Mouse (Mus musculus) stomach, embryonic 16.5 days (tissue): ENCODE data around the gene Crls1. TPM values are rescaled to one million over a fixed set of nuclear protein-coding genes. Genes with fewer than 3 reads are reported as not detected.

Source experiments
- ATAC-seq: fragments of 200-750 bp; cut with Nextera tagmentation; 2 replicates; pipeline ENCODE4 v1.8.0; 2017; ENCODE audit warnings: moderate number of reproducible peaks, moderate TSS enrichment; ENCODE audit not compliant: insufficient read depth, low FRiP score
- H3K27ac ChIP-seq: fragments of 300-500 bp; sonication (generic); 2 replicates; pipeline ENCODE4 v1.5.1; 2014; ENCODE audit warnings: low read length
- H3K27me3 ChIP-seq: fragments of 300-500 bp; sonication (generic); 2 replicates; pipeline ENCODE4 v1.6.1; 2014; ENCODE audit warnings: low read length, control low read depth, mixed read lengths; ENCODE audit not compliant: control insufficient read depth, insufficient read depth
- H3K36me3 ChIP-seq: fragments of 300-500 bp; sonication (generic); 2 replicates; pipeline ENCODE4 v1.6.1; 2014; ENCODE audit warnings: low read length; ENCODE audit not compliant: control insufficient read depth, insufficient read depth
- H3K4me1 ChIP-seq: fragments of 300-500 bp; sonication (generic); 2 replicates; pipeline ENCODE4 v1.6.1; 2014; ENCODE audit warnings: low read length, control low read depth, mixed read lengths; ENCODE audit not compliant: control insufficient read depth, insufficient read depth
- H3K4me2 ChIP-seq: fragments of 300-500 bp; sonication (generic); 2 replicates; pipeline ENCODE4 v1.6.1; 2014; ENCODE audit warnings: low read depth, low read length, mixed read lengths
- H3K4me3 ChIP-seq: fragments of 300-500 bp; sonication (generic); replicated peaks from 2 replicates; pipeline ENCODE4 v1.5.1; 2014; ENCODE audit warnings: mild to moderate bottlenecking, low read length
- H3K9ac ChIP-seq: fragments of 300-500 bp; sonication (generic); 2 replicates; pipeline ENCODE4 v1.6.1; 2014; ENCODE audit warnings: low read length
- H3K9me3 ChIP-seq: fragments of 300-500 bp; sonication (generic); replicated peaks from 2 replicates; pipeline ENCODE4 v1.6.1; 2016; ENCODE audit warnings: low read length, control low read depth; ENCODE audit not compliant: control insufficient read depth
- WGBS: fragments of 180-500 bp; shearing (Covaris S2); extraction: QIAGEN DNeasy Blood & Tissue Kit; methylation state at CpG from one replicate; pipeline ENCODE4 v1.1.7; 2014; 5-methylcytosine and 5-hydroxymethylcytosine counted together
- polyA plus RNA-seq: library from polyadenylated mRNA; unstranded; fragments of >200 nt; fragmentation: Nextera tagmentation; extraction: Ambion mirVana; gene quantifications from 2 replicates; pipeline ENCODE4 v1.2.1, GENCODE M21; 2015

Crls1 gene
- polyA plus RNA-seq, 1 experiment from 2014 or later = 8.2 TPM

DNA sequence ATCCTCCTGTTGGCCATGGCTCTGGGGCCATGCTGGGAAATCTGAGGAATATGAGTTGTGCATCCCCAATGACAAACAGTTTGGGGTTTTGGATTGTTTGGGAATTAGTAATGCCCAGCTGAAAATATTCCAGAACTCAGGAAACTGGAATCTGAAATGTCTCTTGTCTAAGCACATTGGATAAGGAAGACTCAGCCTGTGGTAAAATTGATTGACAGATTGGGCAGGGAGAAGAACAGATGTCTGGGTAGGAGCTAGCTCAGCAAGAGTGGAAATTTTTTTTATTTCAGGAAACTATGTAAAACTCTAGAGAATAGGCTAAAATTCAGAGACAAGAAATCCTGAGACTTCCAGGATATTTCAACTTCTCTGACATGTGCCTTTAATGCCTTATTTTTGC lies 14.0 kb downstream of the Crls1 start:
- H3K4me2 ChIP-seq = no peak overlapping the region
- H3K4me1 ChIP-seq = no peaks in the 10 kb centered on the region
- no peak overlapping the region for H3K27ac ChIP-seq
- H3K4me3 ChIP-seq = no peak overlapping the region
- H3K9me3 ChIP-seq = no peaks in the 10 kb centered on the region
- no peak for ATAC-seq
- H3K27me3 ChIP-seq = no peaks in the 10 kb centered on the region
- no peak overlapping the region for H3K9ac ChIP-seq
- 0 out of 2 replicates have a peak, but pooled peaks cover 5% of the 10 kb centered on the region for H3K36me3 ChIP-seq

GRCm38 (mm10) chr2:132861456-132861855 lies 15.0 kb downstream of the Crls1 start:
- no peak for ATAC-seq
- no peak overlapping the region for H3K9ac ChIP-seq
- H3K4me1 ChIP-seq = no peaks in the 10 kb centered on the region
- no peaks in the 10 kb centered on the region for H3K9me3 ChIP-seq
- H3K27ac ChIP-seq = no peak overlapping the region
- peaks cover 7% of the 10 kb centered on the region; the same call in 1 of the 2 replicates for H3K36me3 ChIP-seq
- WGBS = 91% methylated on average over 2 of the region's 2 CpGs
- no peak overlapping the region for H3K4me2 ChIP-seq
- H3K27me3 ChIP-seq = no peaks in the 10 kb centered on the region
- no peak overlapping the region for H3K4me3 ChIP-seq

GRCm38 (mm10) chr2:132863325-132863724 lies 16.9 kb downstream of the Crls1 start:
- no peak for ATAC-seq
- no peak overlapping the region for H3K27ac ChIP-seq
- H3K36me3 ChIP-seq = peaks cover 8% of the 10 kb centered on the region; the same call in 1 of the 2 replicates
- no peaks in the 10 kb centered on the region for H3K27me3 ChIP-seq
- H3K9ac ChIP-seq = no peak overlapping the region
- H3K4me3 ChIP-seq = no peak overlapping the region
- H3K9me3 ChIP-seq = no peaks in the 10 kb centered on the region
- WGBS = 94% methylated on average over 2 of the region's 2 CpGs
- H3K4me2 ChIP-seq = no peak overlapping the region
- no peaks in the 10 kb centered on the region for H3K4me1 ChIP-seq

DNA sequence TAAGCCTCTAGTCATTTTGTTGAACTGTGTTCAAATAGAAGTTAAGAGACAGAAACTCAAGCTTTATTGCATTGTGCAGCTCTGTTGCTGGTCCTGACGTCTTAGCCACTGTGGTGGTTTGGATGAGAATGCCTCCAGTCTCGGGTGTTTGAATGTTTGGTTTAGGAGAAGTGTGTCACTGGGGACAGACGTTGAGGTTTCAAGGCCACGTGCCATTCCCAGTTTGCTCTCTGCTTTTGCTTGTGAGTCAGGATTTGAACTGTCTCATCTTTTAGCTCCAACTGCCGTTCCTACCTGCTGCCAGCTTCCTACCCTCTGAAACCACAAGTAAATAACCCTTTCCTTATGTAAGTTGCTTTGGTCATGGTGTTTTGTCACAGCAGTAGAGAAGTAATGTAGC lies 21.1 kb downstream of the Crls1 start:
- 66% methylated on average over 5 of the region's 5 CpGs for WGBS
- ATAC-seq = no peak
- H3K4me3 ChIP-seq = no peak overlapping the region

DNA sequence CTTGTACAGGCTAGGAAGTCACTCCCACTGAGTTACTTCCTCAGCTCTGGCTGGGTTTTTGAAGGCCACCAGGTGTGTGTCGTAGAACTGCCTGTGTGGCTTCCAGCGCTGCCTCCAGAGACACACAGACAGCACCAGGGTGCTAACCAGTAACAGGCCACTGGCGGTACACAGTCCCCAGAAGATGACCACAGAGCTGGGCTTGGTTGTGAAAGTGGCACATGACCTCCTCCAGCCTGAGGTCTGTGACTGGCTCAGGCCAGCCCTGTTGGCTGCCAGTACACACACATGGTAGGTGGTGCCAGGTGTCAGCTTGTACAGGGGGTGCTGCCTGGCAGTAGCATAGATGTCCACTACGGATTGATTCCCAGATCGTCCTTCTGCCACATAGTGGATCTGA lies 23.2 kb downstream of the Crls1 start:
- Histone ChIP-seq H3K9ac (no peak overlapping the region), H3K4me2 (no peak overlapping the region), H3K4me1 (no peaks in the 10 kb centered on the region), H3K27me3 (no peaks in the 10 kb centered on the region), H3K4me3 (no peak overlapping the region), H3K27ac (no peak overlapping the region), H3K36me3 (peaks cover 3% of the 10 kb centered on the region; the same call in 1 of the 2 replicates), H3K9me3 (no peaks in the 10 kb centered on the region)
- WGBS = 85% methylated on average over 5 of the region's 5 CpGs
- no peak for ATAC-seq

More for the DNA sequence above, 21.1 kb downstream of the Crls1 start:
- no peak overlapping the region for H3K27ac ChIP-seq
- no peaks in the 10 kb centered on the region for H3K9me3 ChIP-seq
- H3K9ac ChIP-seq = no peak overlapping the region
- no peaks in the 10 kb centered on the region for H3K27me3 ChIP-seq
- no peaks in the 10 kb centered on the region for H3K4me1 ChIP-seq
- H3K4me2 ChIP-seq = no peak overlapping the region
- peaks cover 8% of the 10 kb centered on the region; the same call in 1 of the 2 replicates for H3K36me3 ChIP-seq

GRCm38 (mm10) chr2:132870286-132870685 lies 23.8 kb downstream of the Crls1 start:
- H3K9ac ChIP-seq = no peak overlapping the region
- H3K4me3 ChIP-seq = no peak overlapping the region
- no peak overlapping the region for H3K4me2 ChIP-seq
- H3K36me3 ChIP-seq = peaks cover 3% of the 10 kb centered on the region; the same call in 1 of the 2 replicates
- H3K27me3 ChIP-seq = no peaks in the 10 kb centered on the region
- no peak overlapping the region for H3K27ac ChIP-seq
- no peaks in the 10 kb centered on the region for H3K4me1 ChIP-seq
- ATAC-seq = no peak
- 69% methylated on average over 4 of the region's 4 CpGs for WGBS
- no peaks in the 10 kb centered on the region for H3K9me3 ChIP-seq

DNA sequence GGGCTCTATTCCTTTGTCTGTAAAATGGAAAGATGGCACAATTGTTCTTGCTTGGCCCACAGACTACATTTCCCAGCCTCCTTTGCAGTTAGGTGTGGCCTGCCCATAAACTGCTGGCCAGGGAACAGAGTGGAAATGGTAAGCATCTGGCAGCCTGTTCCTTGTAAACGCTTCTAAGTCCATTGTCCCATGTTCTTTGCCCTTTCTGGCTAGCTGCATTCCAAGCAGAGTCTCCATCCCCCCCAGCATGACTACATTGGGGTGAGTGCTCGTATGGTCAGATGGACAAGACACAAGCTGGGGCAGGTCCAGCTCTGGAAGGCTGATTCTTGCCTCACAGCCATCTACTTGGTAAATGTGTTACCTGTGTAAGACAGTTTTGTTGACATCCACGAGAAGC lies 25.2 kb downstream of the Crls1 start:
- Histone ChIP-seq H3K9me3 (no peaks in the 10 kb centered on the region), H3K4me1 (no peaks in the 10 kb centered on the region), H3K36me3 (no peaks in the 10 kb centered on the region), H3K9ac (no peak overlapping the region), H3K4me2 (no peak overlapping the region), H3K4me3 (no peak overlapping the region), H3K27me3 (no peaks in the 10 kb centered on the region), H3K27ac (no peak overlapping the region)
- 66% methylated on average over 3 of the region's 3 CpGs for WGBS
- no peak for ATAC-seq

GRCm38 (mm10) chr2:132873657-132874326 lies 27.3 kb downstream of the Crls1 start:
- H3K27me3 ChIP-seq = peaks cover 15% of the 10 kb centered on the region
- ATAC-seq = no peak
- no peak overlapping the region for H3K9ac ChIP-seq
- peaks cover 2% of the 10 kb centered on the region; the same call in 1 of the 2 replicates for H3K4me1 ChIP-seq
- no peak overlapping the region for H3K4me3 ChIP-seq
- no peak overlapping the region for H3K27ac ChIP-seq
- H3K9me3 ChIP-seq = no peaks in the 10 kb centered on the region
- H3K36me3 ChIP-seq = no peaks in the 10 kb centered on the region
- no peak overlapping the region for H3K4me2 ChIP-seq
- 72% methylated on average over 10 of the region's 10 CpGs for WGBS

DNA sequence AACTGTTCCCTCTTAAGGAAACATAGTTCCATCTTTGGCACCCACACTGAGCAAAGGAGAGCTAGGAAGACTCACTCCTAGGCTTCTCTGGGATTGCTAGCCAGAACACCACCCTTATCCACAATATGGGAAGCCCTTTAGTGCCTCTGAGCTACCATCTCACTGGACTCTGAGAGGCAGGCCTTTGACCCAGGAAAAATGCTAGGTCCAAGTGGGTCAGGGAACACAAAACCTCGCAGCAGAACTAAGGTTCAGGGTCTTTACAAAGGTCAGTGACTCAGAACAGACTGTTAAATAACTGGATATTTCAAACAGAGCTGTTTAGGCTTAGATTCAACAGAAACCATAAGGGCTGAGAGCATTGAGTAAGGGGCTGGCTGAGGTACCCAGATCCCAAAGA lies 30.5 kb downstream of the Crls1 start:
- Histone ChIP-seq H3K4me1 (peaks cover 12% of the 10 kb centered on the region; the same call in 1 of the 2 replicates), H3K9ac (no peak overlapping the region), H3K27me3 (peaks cover 29% of the 10 kb centered on the region), H3K9me3 (no peaks in the 10 kb centered on the region), H3K4me3 (no peak overlapping the region), H3K36me3 (no peaks in the 10 kb centered on the region), H3K27ac (no peak overlapping the region), H3K4me2 (no peak overlapping the region)
- WGBS = 44% methylated on average over 1 of the region's 1 CpGs
- ATAC-seq = no peak
